Mouse (Mus musculus): Measurements from ENCODE around the gene Lrrc2.

- TF ChIP-seq CTCF (IDR thresholded peaks at IDR 0.05; ENCODE audit: borderline replicate concordance, insufficient read depth, low read depth, low read length) (no peak), POLR2A (IDR thresholded peaks at IDR 0.05; ENCODE audit: borderline replicate concordance, insufficient read depth, low read length) (no peak)
Observed at GRCm38 (mm10) chr9:111006544-111006943, 55.2 kb downstream of the Lrrc2 start.

Measured in cerebellum, adult 2 months (tissue).